Mouse (Mus musculus): Measurements from ENCODE around the gene Tbc1d10c.

Tbc1d10c gene

GRCm38 (mm10) chr19:4190831-4191334, at the start of gene Tbc1d10c:
Gene Tbc1d10c (minus strand): TSS chr19:4191284.
- DNase-seq (ENCODE audit: low read depth, low spot score): no peak

GRCm38 (mm10) chr19:4240247-4240668, 49.2 kb upstream of the Tbc1d10c start:
- DNase-seq (ENCODE audit: low read depth, low spot score): no peak

GRCm38 (mm10) chr19:4234548-4234947, 43.5 kb upstream of the Tbc1d10c start:
- no peak for DNase-seq (ENCODE audit: low read depth, low spot score)

GRCm38 (mm10) chr19:4232651-4233050, 41.6 kb upstream of the Tbc1d10c start:
- DNase-seq (ENCODE audit: low read depth, low spot score): no peak

- DNase-seq (ENCODE audit: low read depth, low spot score): no peak
Measured at GRCm38 (mm10) chr19:4232186-4232572, 41.1 kb upstream of the Tbc1d10c start.

GRCm38 (mm10) chr19:4231253-4232185, 40.4 kb upstream of the Tbc1d10c start, which contains the start of gene Pold4:
Gene Pold4 (plus strand): TSS chr19:4231899.
- DNase-seq (ENCODE audit: low read depth, low spot score): peak; percentile 72

GRCm38 (mm10) chr19:4230415-4230814, 39.3 kb upstream of the Tbc1d10c start:
- no peak for DNase-seq (ENCODE audit: low read depth, low spot score)

- no peak for DNase-seq (ENCODE audit: low read depth, low spot score)
Measured at GRCm38 (mm10) chr19:4229451-4230076, 38.5 kb upstream of the Tbc1d10c start.

- no peak for DNase-seq (ENCODE audit: low read depth, low spot score)
Measured at GRCm38 (mm10) chr19:4228891-4229290, 37.8 kb upstream of the Tbc1d10c start.

- DNase-seq (ENCODE audit: low read depth, low spot score): peak; percentile 67
Measured at GRCm38 (mm10) chr19:4227894-4228678, 37.0 kb upstream of the Tbc1d10c start.

- DNase-seq (ENCODE audit: low read depth, low spot score): no peak
Measured at GRCm38 (mm10) chr19:4227446-4227845, 36.4 kb upstream of the Tbc1d10c start.

GRCm38 (mm10) chr19:4226779-4227178, 35.7 kb upstream of the Tbc1d10c start:
- no peak for DNase-seq (ENCODE audit: low read depth, low spot score)

GRCm38 (mm10) chr19:4222165-4222564, 31.1 kb upstream of the Tbc1d10c start:
- DNase-seq (ENCODE audit: low read depth, low spot score): no peak

GRCm38 (mm10) chr19:4220957-4221743, 30.1 kb upstream of the Tbc1d10c start:
- DNase-seq (ENCODE audit: low read depth, low spot score): no peak

- DNase-seq (ENCODE audit: low read depth, low spot score): no peak
Measured at GRCm38 (mm10) chr19:4220416-4220815, 29.3 kb upstream of the Tbc1d10c start.

GRCm38 (mm10) chr19:4219943-4220342, 28.9 kb upstream of the Tbc1d10c start:
- DNase-seq (ENCODE audit: low read depth, low spot score): no peak

- DNase-seq (ENCODE audit: low read depth, low spot score): no peak
Measured at GRCm38 (mm10) chr19:4218784-4219183, 27.7 kb upstream of the Tbc1d10c start.

GRCm38 (mm10) chr19:4218293-4218692, 27.2 kb upstream of the Tbc1d10c start:
- no peak for DNase-seq (ENCODE audit: low read depth, low spot score)

- no peak for DNase-seq (ENCODE audit: low read depth, low spot score)
Measured at GRCm38 (mm10) chr19:4217855-4218254, 26.8 kb upstream of the Tbc1d10c start.

GRCm38 (mm10) chr19:4217140-4217539, 26.1 kb upstream of the Tbc1d10c start:
- DNase-seq (ENCODE audit: low read depth, low spot score): no peak

Data from c-Kit-negative CD71-positive TER-119-positive erythroid progenitor cells, embryonic 14.5 days (primary cell).